Mouse (Mus musculus) heart, adult 8-10 months (tissue): Measurements from ENCODE around the gene Zfp931. TPM values are rescaled to one million over a fixed set of nuclear protein-coding genes. Genes with fewer than 3 reads are reported as not detected.

Source experiments
- total RNA-seq, 4 experiments: library from RNA; stranded (reverse); gene quantifications; 2 replicates each; pipeline ENCODE4 v1.2.4; 2022

Gene Zfp931
- total RNA-seq, 4 experiments from 2014 or later, result 14.0 to 18.2 (median 16.8) TPM

Other genes starting within 250 kb of the Zfp931 start
- 100 to 1,000 TPM in 1 of 4 experiments, 10 to 100 TPM in 3; 84.1 to 103 (median 90.7) TPM for gene Gm14325, start 238.1 kb downstream of the Zfp931 start, total RNA-seq
- gene Gm14327, start 181.4 kb downstream of the Zfp931 start, total RNA-seq, result 10 to 100 TPM; 40.3 to 72.5 (median 64.0) TPM
- gene Zfp972, start 152.9 kb downstream of the Zfp931 start, total RNA-seq, result 1 to 10 TPM in 1 of 4 experiments, under 1 TPM in 2, not detected in 1; 0.69 to 1.0 (median 0.87) TPM
- gene Gm14326, start 121.2 kb downstream of the Zfp931 start, total RNA-seq, result 10 to 100 TPM; 32.9 to 48.3 (median 41.5) TPM
- gene Zfp971, start 55.2 kb downstream of the Zfp931 start, total RNA-seq, result 100 to 1,000 TPM; 111 to 124 (median 122) TPM
- 1 to 10 TPM in 3 of 4 experiments, under 1 TPM in 1; 0.63 to 3.0 (median 1.4) TPM for gene Phactr3, start 40.5 kb upstream of the Zfp931 start, total RNA-seq